Mouse (Mus musculus) bone marrow macrophage, adult 2 months (primary cell): ENCODE measurements around the gene Hsp90ab1. TPM values are rescaled to one million over a fixed set of nuclear protein-coding genes. Genes with fewer than 3 reads are reported as not detected.
A peak's percentile ranks its signal among the peaks of the same experiment; 100 is the strongest.

ENCODE experiments used
- H3K27ac ChIP-seq: 2 replicates; pipeline ENCODE4 v1.5.1; 2012; ENCODE audit warnings: low read depth, low read length; ENCODE audit not compliant: insufficient read depth
- H3K4me1 ChIP-seq: 2 replicates; pipeline ENCODE4 v1.6.1; 2012; ENCODE audit warnings: low read length; ENCODE audit not compliant: control insufficient read depth, insufficient read depth
- H3K4me3 ChIP-seq: 2 replicates; pipeline ENCODE4 v1.5.1; 2012; ENCODE audit warnings: mild to moderate bottlenecking, low read length, moderate library complexity; ENCODE audit not compliant: insufficient read depth
- CTCF ChIP-seq: IDR thresholded peaks from 2 replicates; pipeline ENCODE4 v1.5.1; 2012; ENCODE audit warnings: low read depth, mild to moderate bottlenecking, low read length, moderate library complexity
- POLR2A ChIP-seq: IDR thresholded peaks from 2 replicates; pipeline ENCODE4 v1.6.1; 2012; ENCODE audit warnings: mild to moderate bottlenecking, low read depth, low read length, borderline replicate concordance
- polyA plus RNA-seq: library from polyadenylated mRNA; stranded (reverse); fragments of >200 nt; gene quantifications from 2 replicates; pipeline ENCODE4 v1.2.4, GENCODE M21; 2012; ENCODE audit not compliant: missing spikeins, insufficient read depth, insufficient read length

Gene Hsp90ab1
- polyA plus RNA-seq, 1 experiment: 617 TPM

DNA sequence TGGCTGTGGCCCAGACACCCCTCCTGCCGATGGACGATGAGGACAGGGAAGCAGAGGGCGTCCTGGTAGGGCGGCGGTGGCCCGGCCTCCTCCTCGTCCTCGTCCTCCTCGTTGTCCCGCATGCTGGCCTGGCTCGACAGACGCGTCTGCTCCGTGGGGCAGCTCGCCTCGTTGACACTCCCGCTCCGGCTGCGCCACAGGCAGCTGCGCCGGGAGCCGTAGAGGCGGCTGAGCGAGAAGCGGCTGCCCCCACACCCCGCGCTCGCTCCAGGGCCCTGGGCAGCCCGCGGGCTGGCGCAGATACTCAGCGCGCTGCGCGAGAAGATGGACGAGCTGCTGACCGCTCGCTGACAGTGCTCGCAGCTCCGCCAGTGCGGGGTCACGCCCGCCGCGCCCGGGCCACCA, 28.2 kb downstream of the Hsp90ab1 start:
- Histone ChIP-seq H3K27ac (no peak overlapping the region), H3K4me3 (peak overlapping the region; percentile 21), H3K4me1 (0 out of 2 replicates have a peak, but pooled peaks cover 2% of the 10 kb centered on the region)
- TF ChIP-seq POLR2A (no peak), CTCF (no peak)

DNA sequence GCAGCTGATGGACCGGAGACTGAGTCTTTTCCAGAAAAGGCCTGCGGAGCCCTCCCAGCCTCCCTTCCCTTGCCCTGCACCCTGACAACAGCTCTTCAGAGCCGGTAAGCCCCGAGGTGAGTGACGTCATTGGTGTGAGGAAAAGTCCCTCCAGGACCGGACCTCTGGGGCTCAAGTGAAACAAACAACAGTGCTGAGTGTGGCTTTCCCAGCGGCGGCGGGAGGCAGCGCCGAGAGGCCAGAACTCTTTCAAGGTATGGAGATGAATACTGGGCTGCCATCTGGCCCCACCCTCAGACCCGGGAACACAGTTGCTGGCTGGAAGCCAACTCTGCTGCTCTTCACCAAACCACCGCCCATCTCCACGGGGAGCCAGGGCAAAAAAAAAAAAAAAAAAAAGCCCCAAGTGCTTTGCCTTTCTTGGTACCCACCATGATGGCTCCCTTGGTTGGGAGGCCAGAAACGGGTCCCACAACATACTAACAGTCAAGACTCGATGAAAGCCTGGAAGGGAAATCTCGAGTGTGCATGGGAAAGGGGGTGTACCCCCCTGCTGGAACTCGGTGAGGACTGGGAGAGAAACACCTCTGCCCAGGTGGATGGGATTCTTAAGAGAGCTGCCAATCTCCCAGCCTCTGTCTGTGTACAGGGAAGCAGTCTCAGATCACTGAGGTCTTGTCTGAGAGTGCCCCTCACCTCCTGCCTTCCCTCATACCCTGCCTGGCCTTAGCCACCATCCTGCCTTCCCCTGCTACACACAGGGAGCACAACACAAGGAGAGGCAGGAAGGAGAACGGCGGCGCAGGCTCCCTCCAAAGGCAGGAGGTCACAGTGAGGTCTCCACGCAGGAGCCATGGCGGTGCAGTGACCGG, 28.8 kb downstream of the Hsp90ab1 start:
- Histone ChIP-seq H3K4me1 (0 out of 2 replicates have a peak, but pooled peaks cover 2% of the 10 kb centered on the region), H3K4me3 (no peak overlapping the region), H3K27ac (no peak overlapping the region)
- TF ChIP-seq CTCF: no peak
- TF ChIP-seq POLR2A: no peak

DNA sequence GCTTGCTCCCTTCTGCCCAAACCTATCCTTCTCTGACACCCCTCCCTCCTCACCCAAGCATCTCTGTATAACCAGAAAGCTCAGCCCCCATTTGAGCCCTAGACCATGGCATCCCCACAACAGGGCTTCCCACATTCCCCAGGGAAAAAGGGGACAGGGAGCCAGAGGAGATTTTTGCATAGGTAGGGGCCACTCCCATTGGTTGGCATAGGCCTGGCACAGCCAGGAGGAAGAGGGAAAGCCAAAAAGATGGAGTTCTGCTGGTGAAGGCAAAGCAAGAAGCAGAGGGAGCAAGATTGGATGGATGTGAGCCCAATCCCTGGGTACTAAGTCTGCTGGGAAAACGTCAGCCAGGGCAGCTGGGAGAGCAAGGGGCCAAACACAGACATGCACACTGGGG, 30.0 kb downstream of the Hsp90ab1 start:
- no peak for TF ChIP-seq POLR2A
- TF ChIP-seq CTCF: no peak
- no peak overlapping the region for H3K4me3 ChIP-seq
- 0 out of 2 replicates have a peak, but pooled peaks cover 2% of the 10 kb centered on the region for H3K4me1 ChIP-seq
- H3K27ac ChIP-seq: no peak overlapping the region

DNA sequence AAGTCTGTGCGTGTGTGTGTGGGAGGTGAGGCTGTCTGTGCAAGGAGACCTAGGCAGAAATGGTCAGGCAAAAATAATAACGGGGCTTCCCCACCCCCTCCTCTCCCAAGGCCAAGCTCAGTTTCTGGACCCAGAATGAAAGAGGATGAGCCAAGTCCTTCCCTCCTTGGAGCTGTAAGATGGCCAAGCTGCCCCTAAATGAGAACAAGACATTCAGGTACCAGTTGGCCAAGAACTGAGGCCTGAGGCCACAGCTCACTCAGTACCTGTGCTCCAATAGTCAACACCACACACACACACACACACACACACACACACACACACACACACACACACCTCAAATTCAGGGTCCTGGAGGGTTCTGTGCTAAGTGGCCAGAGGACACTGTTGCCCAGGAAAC, 30.4 kb downstream of the Hsp90ab1 start:
- TF ChIP-seq CTCF: no peak
- H3K4me1 ChIP-seq: 0 out of 2 replicates have a peak, but pooled peaks cover 2% of the 10 kb centered on the region
- no peak overlapping the region for H3K4me3 ChIP-seq
- H3K27ac ChIP-seq: no peak overlapping the region

DNA sequence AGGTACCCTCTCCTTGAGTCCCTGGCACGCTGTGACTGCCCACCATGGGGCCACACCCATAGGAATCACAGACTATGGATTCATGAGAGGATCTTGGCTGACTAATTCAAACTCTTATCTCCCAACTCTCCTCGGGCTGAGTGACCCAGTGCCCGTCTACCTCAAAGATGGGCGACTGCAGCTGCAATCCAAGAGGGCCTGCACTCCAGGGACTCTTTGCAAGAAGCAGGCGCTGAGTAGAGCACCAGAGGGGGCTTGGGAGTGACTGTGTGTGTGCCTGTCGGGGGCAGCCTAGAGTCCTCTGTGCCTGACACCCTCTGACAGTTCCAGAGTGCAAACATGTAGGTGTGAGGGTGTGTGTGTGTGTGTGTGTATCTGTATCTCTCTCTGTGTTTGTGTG, 30.9 kb downstream of the Hsp90ab1 start:
- H3K27ac ChIP-seq: no peak overlapping the region
- TF ChIP-seq CTCF: no peak
- no peak for TF ChIP-seq POLR2A
- H3K4me3 ChIP-seq: no peak overlapping the region
- 0 out of 2 replicates have a peak, but pooled peaks cover 2% of the 10 kb centered on the region for H3K4me1 ChIP-seq

DNA sequence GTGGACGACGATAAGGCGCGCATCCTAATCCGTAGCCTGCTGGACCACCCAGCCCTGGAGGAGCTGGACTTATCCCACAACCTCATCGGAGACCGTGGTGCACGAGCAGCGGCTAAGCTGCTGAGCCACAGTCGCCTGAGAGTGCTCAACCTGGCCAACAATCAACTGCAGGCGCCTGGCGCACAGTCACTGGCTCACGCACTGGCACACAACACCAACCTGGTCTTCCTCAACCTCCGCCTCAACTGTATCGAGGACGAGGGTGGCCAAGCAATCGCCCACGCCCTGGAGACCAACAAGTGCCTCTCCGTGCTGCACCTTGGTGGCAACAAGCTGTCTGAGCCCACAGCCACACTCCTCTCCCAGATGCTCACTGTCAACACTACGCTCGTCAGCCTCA, 33.4 kb downstream of the Hsp90ab1 start:
- no peak for TF ChIP-seq POLR2A
- TF ChIP-seq CTCF: no peak
- Histone ChIP-seq H3K27ac (no peak overlapping the region), H3K4me3 (no peak overlapping the region), H3K4me1 (no peaks in the 10 kb centered on the region)

DNA sequence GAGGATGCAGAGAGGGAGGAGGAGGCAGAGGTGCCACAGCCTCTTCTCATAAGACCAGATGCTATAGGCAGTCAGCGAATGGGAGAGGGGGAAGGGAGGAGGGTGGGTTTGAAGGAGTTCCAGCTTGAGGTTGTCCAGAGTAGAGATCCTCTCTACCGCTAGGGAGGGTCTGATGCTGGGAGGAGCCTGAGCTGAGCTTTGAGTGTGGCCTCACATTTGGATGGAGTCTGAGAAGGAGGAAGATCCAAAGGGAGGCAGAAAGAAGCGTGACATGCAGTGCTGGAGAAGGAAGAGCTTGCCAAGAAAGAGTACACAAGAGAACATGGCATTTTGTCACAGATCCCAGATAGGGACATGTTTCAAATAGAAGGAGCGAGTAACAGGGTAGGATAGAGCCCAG, 34.7 kb downstream of the Hsp90ab1 start:
- no peak overlapping the region for H3K4me3 ChIP-seq
- H3K4me1 ChIP-seq: no peaks in the 10 kb centered on the region
- no peak overlapping the region for H3K27ac ChIP-seq
- TF ChIP-seq POLR2A: no peak

DNA sequence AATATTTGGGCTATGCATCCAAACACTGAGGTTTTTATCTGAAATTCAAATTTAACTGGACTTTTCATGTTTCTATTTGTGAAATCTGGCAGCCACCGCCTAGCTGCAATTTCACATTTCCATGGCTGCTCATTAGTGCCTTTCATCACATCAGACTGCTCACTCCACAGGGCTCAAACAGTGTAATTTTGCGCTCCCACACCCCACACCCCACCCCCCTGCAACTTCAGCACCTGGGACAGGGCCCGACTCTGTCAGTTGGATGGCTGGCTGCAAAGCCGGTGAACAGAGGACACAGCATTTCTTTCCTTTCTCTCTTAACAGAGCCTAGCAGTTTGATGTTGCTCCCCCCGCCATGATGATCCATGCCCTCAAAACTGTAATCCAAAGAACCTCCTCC, 36.8 kb downstream of the Hsp90ab1 start:
- Histone ChIP-seq H3K27ac (no peak overlapping the region), H3K4me3 (no peak overlapping the region), H3K4me1 (no peaks in the 10 kb centered on the region)
- TF ChIP-seq POLR2A (no peak), CTCF (no peak)

DNA sequence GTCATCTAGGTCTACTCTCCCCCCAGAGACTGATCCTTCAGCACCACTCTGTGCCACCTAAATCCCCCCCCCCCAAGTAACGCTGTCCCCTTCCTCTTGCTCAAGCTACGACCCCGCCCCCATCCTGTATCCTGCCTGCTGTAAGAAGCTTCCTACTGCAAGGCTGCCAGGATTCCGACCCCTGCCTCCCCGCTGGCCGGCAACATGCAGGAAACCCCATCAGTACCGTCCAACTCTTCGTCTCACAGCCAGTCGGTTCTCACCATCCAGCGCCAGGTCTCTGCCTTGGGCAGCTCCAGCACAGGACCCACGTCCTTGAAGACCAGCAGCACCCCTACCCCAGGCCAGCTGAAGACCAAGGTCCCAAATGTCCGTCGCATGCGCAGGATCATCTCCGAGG, 40.2 kb downstream of the Hsp90ab1 start:
- Histone ChIP-seq H3K4me1 (no peaks in the 10 kb centered on the region), H3K27ac (no peak overlapping the region), H3K4me3 (no peak overlapping the region)
- TF ChIP-seq POLR2A (no peak), CTCF (no peak)

DNA sequence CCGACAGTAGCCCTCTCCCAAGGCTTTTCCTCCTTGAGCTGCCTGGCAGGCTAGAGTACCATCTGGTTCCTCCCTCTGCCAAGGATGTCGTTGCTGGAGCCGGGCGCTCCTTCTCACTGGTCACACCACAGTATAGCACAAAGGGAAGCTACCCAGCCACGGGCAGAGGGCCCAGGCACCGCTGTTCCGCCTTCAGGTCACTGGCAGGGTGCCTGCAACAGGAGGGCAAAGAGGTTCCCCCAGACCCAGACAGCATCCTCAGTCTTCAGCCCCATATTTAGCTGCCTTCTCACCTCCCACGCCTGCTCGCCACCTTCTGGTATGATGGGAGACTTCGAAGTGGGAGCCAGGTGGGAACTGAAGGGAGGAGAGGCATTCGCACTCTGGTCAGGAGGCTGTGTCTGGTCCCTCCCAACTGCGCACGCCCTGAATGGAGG, 42.7 kb downstream of the Hsp90ab1 start:
- TF ChIP-seq POLR2A: no peak
- TF ChIP-seq CTCF: no peak
- Histone ChIP-seq H3K27ac (no peak overlapping the region), H3K4me1 (no peaks in the 10 kb centered on the region), H3K4me3 (no peak overlapping the region)

DNA sequence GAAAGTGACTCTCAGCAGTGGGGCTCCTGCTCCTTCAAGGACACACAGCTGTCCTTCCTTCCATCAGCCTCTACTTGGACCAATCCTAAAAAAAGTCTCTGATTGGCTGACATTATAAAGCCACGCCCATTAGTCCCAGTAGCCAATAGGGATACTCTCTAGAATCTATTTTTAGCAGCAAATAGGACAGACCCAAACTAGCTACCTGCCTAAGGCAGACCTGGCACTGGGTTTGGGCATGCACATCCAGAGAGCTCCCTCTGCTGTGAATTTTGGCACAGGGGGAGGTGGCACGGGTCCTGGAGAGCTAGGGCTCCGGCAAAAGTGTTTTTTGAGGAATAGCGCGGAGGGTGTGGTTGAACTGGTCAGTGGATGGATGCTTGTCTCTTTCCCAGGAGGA, 46.5 kb downstream of the Hsp90ab1 start:
- no peak overlapping the region for H3K27ac ChIP-seq
- TF ChIP-seq POLR2A (no peak), CTCF (no peak)
- no peaks in the 10 kb centered on the region for H3K4me1 ChIP-seq

More for the DNA sequence above, 46.5 kb downstream of the Hsp90ab1 start:
- no peak overlapping the region for H3K4me3 ChIP-seq
